Mouse (Mus musculus): ENCODE measurements around the gene Mrps6. TPM values are rescaled to one million over a fixed set of nuclear protein-coding genes. Genes with fewer than 3 reads are reported as not detected.
"Not testable (repeated sequence)": the region's sequence is repeated elsewhere in the genome, so short reads cannot be mapped to it uniquely, and the experiment has no call there.

Gene Mrps6
- polyA plus RNA-seq, 1 experiment = 13.9 TPM

DNA sequence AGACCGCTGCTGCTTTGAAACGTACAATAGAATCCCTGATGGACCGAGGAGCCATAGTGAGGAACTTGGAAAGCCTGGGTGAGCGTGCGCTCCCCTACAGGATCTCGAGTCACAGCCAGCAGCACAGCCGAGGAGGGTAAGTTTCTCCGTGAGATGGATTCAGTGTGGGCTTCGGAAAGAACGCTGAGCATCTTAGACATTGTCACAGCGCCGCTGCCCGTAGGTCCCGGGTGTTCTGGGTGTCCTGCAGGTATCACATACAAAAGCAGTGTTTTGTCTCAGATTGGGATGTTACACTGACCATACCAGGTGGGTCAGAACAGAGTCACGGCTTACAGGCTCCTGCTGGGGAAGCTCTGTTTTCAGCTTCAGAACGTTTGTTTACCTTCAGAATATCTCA lies 41.5 kb downstream of the Mrps6 start:
- peaks cover 37% of the 10 kb centered on the region for H3K36me3 ChIP-seq (replicated peaks; ENCODE audit: low read length)
- TF ChIP-seq GATA1 (IDR thresholded peaks at IDR 0.05; ENCODE audit: borderline replicate concordance, low read length) = no peak
- TF ChIP-seq FLI1 (IDR thresholded peaks at IDR 0.05; ENCODE audit: low read length) = no peak
- no peaks in the 10 kb centered on the region for H3K9me3 ChIP-seq

DNA sequence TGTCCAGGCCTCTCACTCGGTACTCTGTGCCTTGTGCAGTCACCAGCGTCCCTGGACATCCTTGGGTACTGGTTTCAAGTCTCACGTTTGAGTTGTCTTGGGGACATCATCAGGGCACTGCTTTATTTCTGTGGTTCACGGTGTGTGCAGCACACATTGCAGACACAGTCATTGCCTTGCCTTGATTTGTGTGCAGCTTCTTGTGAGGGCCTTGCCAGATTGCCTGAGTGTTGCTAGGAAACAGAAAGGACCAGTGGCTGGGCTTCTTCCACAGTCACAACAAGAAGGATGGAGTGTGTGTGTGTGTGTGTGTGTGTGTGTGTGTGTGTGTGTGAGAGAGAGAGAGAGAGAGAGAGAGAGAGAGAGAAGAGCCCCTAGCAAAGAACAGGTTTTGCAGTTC lies 42.0 kb downstream of the Mrps6 start:
- no peak overlapping the region for H3K4me3 ChIP-seq (replicated peaks)
- TF ChIP-seq GATA1 (IDR thresholded peaks at IDR 0.05; ENCODE audit: borderline replicate concordance, low read length) (no peak), FLI1 (IDR thresholded peaks at IDR 0.05; ENCODE audit: low read length) (no peak)
- H3K36me3 ChIP-seq (replicated peaks; ENCODE audit: low read length) = peaks cover 37% of the 10 kb centered on the region
- no peaks in the 10 kb centered on the region for H3K9me3 ChIP-seq
- no peaks in the 10 kb centered on the region for H3K4me1 ChIP-seq
- no peaks in the 10 kb centered on the region for H3K27me3 ChIP-seq (replicated peaks)

More for the DNA sequence above, 41.5 kb downstream of the Mrps6 start:
- H3K4me3 ChIP-seq (replicated peaks) = no peak overlapping the region
- no peaks in the 10 kb centered on the region for H3K4me1 ChIP-seq
- no peaks in the 10 kb centered on the region for H3K27me3 ChIP-seq (replicated peaks)

DNA sequence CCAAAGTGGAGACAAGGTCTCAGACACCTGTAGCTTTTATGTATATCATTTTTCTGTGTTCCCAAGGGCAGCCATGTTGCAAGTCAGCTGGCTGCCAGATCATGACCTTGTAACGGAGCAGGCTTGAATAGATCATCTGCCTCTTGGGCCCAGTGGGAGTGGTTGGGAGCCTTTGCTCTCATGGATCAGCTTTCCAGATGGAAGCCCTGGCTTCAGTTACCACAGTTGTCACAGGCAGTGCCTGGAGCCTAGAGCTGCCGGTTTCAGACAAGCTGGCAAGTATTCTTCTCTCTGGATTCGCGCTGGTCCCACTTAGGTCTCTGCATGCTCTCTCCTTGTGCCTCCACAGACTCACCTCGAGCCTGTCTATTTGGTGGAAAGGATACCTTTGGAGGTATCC lies 44.0 kb downstream of the Mrps6 start:
- TF ChIP-seq FLI1 (IDR thresholded peaks at IDR 0.05; ENCODE audit: low read length) (no peak), GATA1 (IDR thresholded peaks at IDR 0.05; ENCODE audit: borderline replicate concordance, low read length) (no peak)
- Histone ChIP-seq H3K27me3 (replicated peaks) (no peaks in the 10 kb centered on the region), H3K36me3 (replicated peaks; ENCODE audit: low read length) (peaks cover 45% of the 10 kb centered on the region), H3K4me1 (0 out of 2 replicates have a peak, but pooled peaks cover 6% of the 10 kb centered on the region), H3K9me3 (no peaks in the 10 kb centered on the region), H3K4me3 (replicated peaks) (no peak overlapping the region)

GRCm38 (mm10) chr16:92102931-92103330 lies 44.9 kb downstream of the Mrps6 start:
- H3K4me3 ChIP-seq (replicated peaks); H3K27me3 ChIP-seq (replicated peaks); H3K9me3 ChIP-seq; H3K4me1 ChIP-seq: not testable (repeated sequence)
- H3K36me3 ChIP-seq (replicated peaks; ENCODE audit: low read length) = peaks cover 45% of the 10 kb centered on the region

GRCm38 (mm10) chr16:92103572-92104331 lies 45.7 kb downstream of the Mrps6 start:
- Histone ChIP-seq H3K36me3 (replicated peaks; ENCODE audit: low read length) (peaks cover 45% of the 10 kb centered on the region), H3K4me1 (peaks cover 6% of the 10 kb centered on the region; the same call in 1 of the 2 replicates), H3K4me3 (replicated peaks) (no peak overlapping the region), H3K27me3 (replicated peaks) (no peaks in the 10 kb centered on the region), H3K9me3 (no peaks in the 10 kb centered on the region)
- TF ChIP-seq FLI1 (IDR thresholded peaks at IDR 0.05; ENCODE audit: low read length) (no peak), GATA1 (IDR thresholded peaks at IDR 0.05; ENCODE audit: borderline replicate concordance, low read length) (no peak)

DNA sequence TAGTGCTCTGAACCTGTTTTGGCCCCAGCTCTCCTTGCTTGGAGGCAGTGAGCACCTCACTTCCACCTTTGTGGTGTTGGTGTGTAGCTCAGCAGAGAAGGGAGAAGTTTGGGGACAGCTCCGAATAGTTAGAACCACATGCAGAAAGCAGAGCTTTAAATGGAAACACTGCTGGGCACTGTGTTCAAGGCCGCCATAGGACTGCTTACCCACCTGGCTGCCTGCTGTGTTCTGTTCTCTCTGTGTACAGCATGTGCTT lies 46.2 kb downstream of the Mrps6 start:
- Histone ChIP-seq H3K36me3 (replicated peaks; ENCODE audit: low read length) (peaks cover 43% of the 10 kb centered on the region), H3K4me3 (replicated peaks) (no peak overlapping the region), H3K9me3 (no peaks in the 10 kb centered on the region), H3K27me3 (replicated peaks) (no peaks in the 10 kb centered on the region), H3K4me1 (peaks cover 9% of the 10 kb centered on the region)
- TF ChIP-seq FLI1 (IDR thresholded peaks at IDR 0.05; ENCODE audit: low read length) (no peak), GATA1 (IDR thresholded peaks at IDR 0.05; ENCODE audit: borderline replicate concordance, low read length) (no peak)

GRCm38 (mm10) chr16:92104951-92105350 lies 46.9 kb downstream of the Mrps6 start:
- H3K9me3 ChIP-seq = no peaks in the 10 kb centered on the region
- TF ChIP-seq FLI1 (IDR thresholded peaks at IDR 0.05; ENCODE audit: low read length) (no peak), GATA1 (IDR thresholded peaks at IDR 0.05; ENCODE audit: borderline replicate concordance, low read length) (no peak)
- no peaks in the 10 kb centered on the region for H3K27me3 ChIP-seq (replicated peaks)
- H3K4me3 ChIP-seq (replicated peaks) = no peak overlapping the region
- H3K4me1 ChIP-seq = peaks cover 13% of the 10 kb centered on the region
- H3K36me3 ChIP-seq (replicated peaks; ENCODE audit: low read length) = peaks cover 38% of the 10 kb centered on the region

DNA sequence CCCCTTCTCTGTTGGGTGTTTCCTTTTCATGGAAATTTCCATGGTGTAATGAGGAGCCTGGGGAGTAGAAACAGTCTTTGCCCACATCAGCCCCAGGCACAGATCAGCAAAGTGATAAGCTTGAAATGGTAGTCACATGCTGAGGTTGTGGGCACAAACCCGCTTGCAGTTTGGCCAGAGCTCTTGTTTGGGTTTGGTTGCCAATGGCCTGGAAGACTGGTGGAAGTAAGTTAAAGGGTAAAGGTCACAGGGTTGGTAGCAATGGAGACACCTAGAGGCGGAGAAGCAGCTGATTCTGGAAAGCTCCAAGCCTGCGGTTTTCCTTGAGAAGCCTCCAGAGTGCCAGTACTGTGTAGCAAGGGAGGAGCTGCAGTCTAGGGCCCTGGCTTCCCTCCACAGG lies 47.6 kb downstream of the Mrps6 start:
- H3K9me3 ChIP-seq = no peaks in the 10 kb centered on the region
- peaks cover 35% of the 10 kb centered on the region for H3K36me3 ChIP-seq (replicated peaks; ENCODE audit: low read length)
- no peaks in the 10 kb centered on the region for H3K27me3 ChIP-seq (replicated peaks)
- H3K4me1 ChIP-seq = peaks cover 16% of the 10 kb centered on the region
- TF ChIP-seq FLI1 (IDR thresholded peaks at IDR 0.05; ENCODE audit: low read length) = no peak
- no peak for TF ChIP-seq GATA1 (IDR thresholded peaks at IDR 0.05; ENCODE audit: borderline replicate concordance, low read length)
- H3K4me3 ChIP-seq (replicated peaks) = no peak overlapping the region

DNA sequence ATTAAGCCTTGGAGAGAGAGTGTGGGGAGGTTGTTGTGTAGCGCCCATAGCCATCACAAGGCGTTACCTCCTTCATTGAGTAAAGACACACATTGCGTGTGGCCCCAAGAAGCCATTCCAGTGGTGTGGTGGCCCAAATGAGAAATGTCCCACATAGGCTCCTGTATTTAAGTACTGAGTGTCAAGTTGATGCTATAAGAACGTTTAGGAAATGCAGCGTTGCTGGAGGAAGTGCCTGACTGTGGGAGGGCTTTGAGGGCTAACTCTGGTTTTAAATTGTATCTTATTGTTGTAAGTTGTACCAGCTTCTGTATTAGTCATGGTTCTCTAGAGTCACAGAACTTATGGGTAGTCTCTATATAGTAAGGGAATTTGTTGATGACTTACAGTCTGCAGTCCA lies 49.3 kb downstream of the Mrps6 start:
- TF ChIP-seq GATA1 (IDR thresholded peaks at IDR 0.05; ENCODE audit: borderline replicate concordance, low read length) = no peak
- no peak for TF ChIP-seq FLI1 (IDR thresholded peaks at IDR 0.05; ENCODE audit: low read length)
- Histone ChIP-seq H3K4me3 (replicated peaks) (no peak overlapping the region), H3K4me1 (peaks cover 16% of the 10 kb centered on the region), H3K9me3 (no peaks in the 10 kb centered on the region), H3K36me3 (replicated peaks; ENCODE audit: low read length) (peaks cover 29% of the 10 kb centered on the region), H3K27me3 (replicated peaks) (no peaks in the 10 kb centered on the region)

GRCm38 (mm10) chr16:92114706-92115241 lies 56.7 kb downstream of the Mrps6 start:
- TF ChIP-seq FLI1 (IDR thresholded peaks at IDR 0.05; ENCODE audit: low read length) (no peak), GATA1 (IDR thresholded peaks at IDR 0.05; ENCODE audit: borderline replicate concordance, low read length) (no peak)
- peaks cover 10% of the 10 kb centered on the region; the same call in 1 of the 2 replicates for H3K4me1 ChIP-seq

More at GRCm38 (mm10) chr16:92114706-92115241, 56.7 kb downstream of the Mrps6 start:
- Histone ChIP-seq H3K4me3 (replicated peaks) (no peak overlapping the region), H3K9me3 (no peaks in the 10 kb centered on the region), H3K36me3 (replicated peaks; ENCODE audit: low read length) (peaks cover 27% of the 10 kb centered on the region), H3K27me3 (replicated peaks) (peaks cover 9% of the 10 kb centered on the region)
